Mouse (Mus musculus): ENCODE results near the gene AC134908.4. TPM values are rescaled to one million over a fixed set of nuclear protein-coding genes. Genes with fewer than 3 reads are reported as not detected.

Gene AC134908.4
- total RNA-seq, 1 experiment: not detected

GRCm38 (mm10) chr17:25769331-25769730 lies 26.1 kb downstream of the AC134908.4 start:
- Histone ChIP-seq H3K27ac (ENCODE audit: insufficient read depth, low read depth, low read length, poor library complexity, severe bottlenecking) (no peak overlapping the region), H3K9me3 (ENCODE audit: control insufficient read depth, insufficient read depth, low read depth, low read length) (no peaks in the 10 kb centered on the region), H3K4me1 (ENCODE audit: control insufficient read depth in 2 of 2, insufficient read depth in 2 of 2, low read length in 2 of 2, poor library complexity in 1 of 2) (peaks cover 1 to 2% of the 10 kb centered on the region in 2 experiments; a peak in 1 of 4 replicates), H3K9ac (ENCODE audit: insufficient read depth, low read depth, low read length, poor library complexity, severe bottlenecking) (no peak overlapping the region), H3K36me3 (ENCODE audit: control insufficient read depth, insufficient read depth, low read length, poor library complexity, severe bottlenecking) (no peaks in the 10 kb centered on the region), H3K4me3 (ENCODE audit: insufficient read depth in 1 of 2, low read depth in 1 of 2, low read length in 2 of 2, poor library complexity in 1 of 2, severe bottlenecking in 1 of 2) (no peak overlapping the region)
- in situ Hi-C loops (cut with MboI; ENCODE audit: low sequenced_read_pairs in 2 of 2, unreplicated experiment in 2 of 2): no loop called here
- no peak for TF ChIP-seq MAFK (IDR thresholded peaks at IDR 0.05; ENCODE audit: insufficient read depth, low read depth, low read length)
- TF ChIP-seq CHD2 (IDR thresholded peaks at IDR 0.05; ENCODE audit: low read depth, low read length): no peak
- no peak for TF ChIP-seq HCFC1 (IDR thresholded peaks at IDR 0.05; ENCODE audit: borderline replicate concordance, insufficient read depth, low read length)
- TF ChIP-seq ZNF384 (IDR thresholded peaks at IDR 0.05; ENCODE audit: low read depth, low read length): no peak
- TF ChIP-seq ZC3H11A (IDR thresholded peaks at IDR 0.05; ENCODE audit: borderline replicate concordance, low read depth, low read length): no peak
- DNase-seq (ENCODE audit: low read depth, low spot score): no peak

- Histone ChIP-seq H3K9ac (ENCODE audit: insufficient read depth, low read depth, low read length, poor library complexity, severe bottlenecking) (no peak overlapping the region), H3K4me3 (ENCODE audit: insufficient read depth in 1 of 2, low read depth in 1 of 2, low read length in 2 of 2, poor library complexity in 1 of 2, severe bottlenecking in 1 of 2) (no peak overlapping the region), H3K27ac (ENCODE audit: insufficient read depth, low read depth, low read length, poor library complexity, severe bottlenecking) (no peak overlapping the region), H3K36me3 (ENCODE audit: control insufficient read depth, insufficient read depth, low read length, poor library complexity, severe bottlenecking) (no peaks in the 10 kb centered on the region), H3K4me1 (ENCODE audit: control insufficient read depth in 2 of 2, insufficient read depth in 2 of 2, low read length in 2 of 2, poor library complexity in 1 of 2) (peaks cover 4 to 10% of the 10 kb centered on the region in 2 experiments; a peak in 2 of 4 replicates), H3K9me3 (ENCODE audit: control insufficient read depth, insufficient read depth, low read depth, low read length) (no peaks in the 10 kb centered on the region)
- TF ChIP-seq ZNF384 (IDR thresholded peaks at IDR 0.05; ENCODE audit: low read depth, low read length) (no peak), ZC3H11A (IDR thresholded peaks at IDR 0.05; ENCODE audit: borderline replicate concordance, low read depth, low read length) (no peak), CHD2 (IDR thresholded peaks at IDR 0.05; ENCODE audit: low read depth, low read length) (no peak), HCFC1 (IDR thresholded peaks at IDR 0.05; ENCODE audit: borderline replicate concordance, insufficient read depth, low read length) (no peak), MAFK (IDR thresholded peaks at IDR 0.05; ENCODE audit: insufficient read depth, low read depth, low read length) (no peak)
- in situ Hi-C loops (cut with MboI; ENCODE audit: low sequenced_read_pairs in 2 of 2, unreplicated experiment in 2 of 2): no loop called here
- DNase-seq (ENCODE audit: low read depth, low spot score): no peak
Measured at GRCm38 (mm10) chr17:25765886-25766285, 29.6 kb downstream of the AC134908.4 start.

- TF ChIP-seq ZNF384 (IDR thresholded peaks at IDR 0.05; ENCODE audit: low read depth, low read length) (no peak), HCFC1 (IDR thresholded peaks at IDR 0.05; ENCODE audit: borderline replicate concordance, insufficient read depth, low read length) (no peak), CHD2 (IDR thresholded peaks at IDR 0.05; ENCODE audit: low read depth, low read length) (no peak), MAFK (IDR thresholded peaks at IDR 0.05; ENCODE audit: insufficient read depth, low read depth, low read length) (no peak), ZC3H11A (IDR thresholded peaks at IDR 0.05; ENCODE audit: borderline replicate concordance, low read depth, low read length) (no peak)
- DNase-seq (ENCODE audit: low read depth, low spot score): no peak
- in situ Hi-C loops (cut with MboI; ENCODE audit: low sequenced_read_pairs in 2 of 2, unreplicated experiment in 2 of 2): no loop called here
- Histone ChIP-seq H3K9me3 (ENCODE audit: control insufficient read depth, insufficient read depth, low read depth, low read length) (no peaks in the 10 kb centered on the region), H3K9ac (ENCODE audit: insufficient read depth, low read depth, low read length, poor library complexity, severe bottlenecking) (no peak overlapping the region), H3K27ac (ENCODE audit: insufficient read depth, low read depth, low read length, poor library complexity, severe bottlenecking) (no peak overlapping the region), H3K36me3 (ENCODE audit: control insufficient read depth, insufficient read depth, low read length, poor library complexity, severe bottlenecking) (no peaks in the 10 kb centered on the region), H3K4me3 (ENCODE audit: insufficient read depth in 1 of 2, low read depth in 1 of 2, low read length in 2 of 2, poor library complexity in 1 of 2, severe bottlenecking in 1 of 2) (no peak overlapping the region), H3K4me1 (ENCODE audit: control insufficient read depth in 2 of 2, insufficient read depth in 2 of 2, low read length in 2 of 2, poor library complexity in 1 of 2) (peaks cover 8 to 18% of the 10 kb centered on the region in 2 experiments)
Measured at GRCm38 (mm10) chr17:25762591-25762990, 32.9 kb downstream of the AC134908.4 start.

- Histone ChIP-seq H3K9ac (ENCODE audit: insufficient read depth, low read depth, low read length, poor library complexity, severe bottlenecking) (no peak overlapping the region), H3K4me1 (ENCODE audit: control insufficient read depth in 2 of 2, insufficient read depth in 2 of 2, low read length in 2 of 2, poor library complexity in 1 of 2) (peaks cover 8 to 27% of the 10 kb centered on the region in 2 experiments), H3K36me3 (ENCODE audit: control insufficient read depth, insufficient read depth, low read length, poor library complexity, severe bottlenecking) (no peaks in the 10 kb centered on the region), H3K27ac (ENCODE audit: insufficient read depth, low read depth, low read length, poor library complexity, severe bottlenecking) (no peak overlapping the region), H3K9me3 (ENCODE audit: control insufficient read depth, insufficient read depth, low read depth, low read length) (no peaks in the 10 kb centered on the region), H3K4me3 (ENCODE audit: insufficient read depth in 1 of 2, low read depth in 1 of 2, low read length in 2 of 2, poor library complexity in 1 of 2, severe bottlenecking in 1 of 2) (no peak overlapping the region)
- TF ChIP-seq ZC3H11A (IDR thresholded peaks at IDR 0.05; ENCODE audit: borderline replicate concordance, low read depth, low read length) (no peak), CHD2 (IDR thresholded peaks at IDR 0.05; ENCODE audit: low read depth, low read length) (no peak), HCFC1 (IDR thresholded peaks at IDR 0.05; ENCODE audit: borderline replicate concordance, insufficient read depth, low read length) (no peak), ZNF384 (IDR thresholded peaks at IDR 0.05; ENCODE audit: low read depth, low read length) (no peak), MAFK (IDR thresholded peaks at IDR 0.05; ENCODE audit: insufficient read depth, low read depth, low read length) (no peak)
- DNase-seq (ENCODE audit: low read depth, low spot score): no peak
- in situ Hi-C loops (cut with MboI; ENCODE audit: low sequenced_read_pairs in 2 of 2, unreplicated experiment in 2 of 2): no loop called here
Measured at GRCm38 (mm10) chr17:25761561-25761970, 33.9 kb downstream of the AC134908.4 start.

GRCm38 (mm10) chr17:25760148-25760547 lies 35.3 kb downstream of the AC134908.4 start:
- TF ChIP-seq CHD2 (IDR thresholded peaks at IDR 0.05; ENCODE audit: low read depth, low read length): no peak
- no peak for TF ChIP-seq ZNF384 (IDR thresholded peaks at IDR 0.05; ENCODE audit: low read depth, low read length)
- TF ChIP-seq ZC3H11A (IDR thresholded peaks at IDR 0.05; ENCODE audit: borderline replicate concordance, low read depth, low read length): no peak
- TF ChIP-seq HCFC1 (IDR thresholded peaks at IDR 0.05; ENCODE audit: borderline replicate concordance, insufficient read depth, low read length): no peak
- TF ChIP-seq MAFK (IDR thresholded peaks at IDR 0.05; ENCODE audit: insufficient read depth, low read depth, low read length): no peak
- in situ Hi-C loops (cut with MboI; ENCODE audit: low sequenced_read_pairs in 2 of 2, unreplicated experiment in 2 of 2): no loop called here
- no peak for DNase-seq (ENCODE audit: low read depth, low spot score)

More at GRCm38 (mm10) chr17:25760148-25760547, 35.3 kb downstream of the AC134908.4 start:
- H3K36me3 ChIP-seq (ENCODE audit: control insufficient read depth, insufficient read depth, low read length, poor library complexity, severe bottlenecking): no peaks in the 10 kb centered on the region
- H3K4me3 ChIP-seq (ENCODE audit: insufficient read depth in 1 of 2, low read depth in 1 of 2, low read length in 2 of 2, poor library complexity in 1 of 2, severe bottlenecking in 1 of 2): no peak overlapping the region
- H3K9me3 ChIP-seq (ENCODE audit: control insufficient read depth, insufficient read depth, low read depth, low read length): no peaks in the 10 kb centered on the region
- H3K27ac ChIP-seq (ENCODE audit: insufficient read depth, low read depth, low read length, poor library complexity, severe bottlenecking): no peak overlapping the region
- no peak overlapping the region for H3K9ac ChIP-seq (ENCODE audit: insufficient read depth, low read depth, low read length, poor library complexity, severe bottlenecking)
- H3K4me1 ChIP-seq (ENCODE audit: control insufficient read depth in 2 of 2, insufficient read depth in 2 of 2, low read length in 2 of 2, poor library complexity in 1 of 2): peaks cover 13 to 40% of the 10 kb centered on the region in 2 experiments

Measured in ES-E14 (cell line).